Mouse (Mus musculus) limb, embryonic 11.5 days (tissue): ENCODE measurements around the gene Sardh. TPM values are rescaled to one million over a fixed set of nuclear protein-coding genes. Genes with fewer than 3 reads are reported as not detected.

Source experiments
- ATAC-seq: fragments of 200-750 bp; cut with Nextera tagmentation; 2 replicates; pipeline ENCODE4 v1.8.0; 2017; ENCODE audit warnings: low read depth; ENCODE audit not compliant: insufficient number of reproducible peaks, low FRiP score, low TSS enrichment
- DNase-seq: peaks from one replicate; pipeline ENCODE4 v3.0.0-alpha.2; 2015; ENCODE audit warnings: low spot score
- H3K27ac ChIP-seq: fragments of 300-500 bp; sonication (generic); replicated peaks from 2 replicates; pipeline ENCODE4 v1.5.1; 2014; ENCODE audit warnings: low read depth, mild to moderate bottlenecking, low read length
- H3K27me3 ChIP-seq: fragments of 300-500 bp; sonication (generic); 2 replicates; pipeline ENCODE4 v1.6.1; 2014; ENCODE audit warnings: mild to moderate bottlenecking, low read length, mixed read lengths; ENCODE audit not compliant: control insufficient read depth, insufficient read depth
- H3K36me3 ChIP-seq: fragments of 300-500 bp; sonication (generic); 2 replicates; pipeline ENCODE4 v1.6.1; 2014; ENCODE audit warnings: mild to moderate bottlenecking, low read length, moderate library complexity, mixed read lengths; ENCODE audit not compliant: control insufficient read depth, insufficient read depth
- H3K4me1 ChIP-seq: fragments of 300-500 bp; sonication (generic); 2 replicates; pipeline ENCODE4 v1.6.1; 2014; ENCODE audit warnings: low read length, mixed read lengths; ENCODE audit not compliant: control insufficient read depth, insufficient read depth
- H3K4me2 ChIP-seq: fragments of 300-500 bp; sonication (generic); 2 replicates; pipeline ENCODE4 v1.6.1; 2014; ENCODE audit warnings: low read depth, mild to moderate bottlenecking, moderate library complexity; ENCODE audit not compliant: severe bottlenecking
- H3K4me3 ChIP-seq: fragments of 300-500 bp; sonication (generic); 2 replicates; pipeline ENCODE4 v1.5.1; 2014; ENCODE audit warnings: low read depth, low read length
- H3K9ac ChIP-seq: fragments of 300-500 bp; sonication (generic); 2 replicates; pipeline ENCODE4 v1.6.1; 2014; ENCODE audit warnings: mild to moderate bottlenecking, low read length
- H3K9me3 ChIP-seq: fragments of 300-500 bp; sonication (generic); 2 replicates; pipeline ENCODE4 v1.6.1; 2016; ENCODE audit warnings: low read length; ENCODE audit not compliant: control insufficient read depth
- WGBS: fragments of 180-500 bp; shearing (Covaris S2); extraction: QIAGEN DNeasy Blood & Tissue Kit; methylation state at CpG from one replicate; pipeline ENCODE4 v1.1.7; 2014; 5-methylcytosine and 5-hydroxymethylcytosine counted together
- polyA plus RNA-seq: library from polyadenylated mRNA; unstranded; fragments of >200 nt; fragmentation: Nextera tagmentation; extraction: Ambion mirVana; gene quantifications from 2 replicates; pipeline ENCODE4 v1.2.1, GENCODE M21; 2014

Sardh gene
- polyA plus RNA-seq, 1 experiment from 2014 or later, result 3.5 TPM

DNA sequence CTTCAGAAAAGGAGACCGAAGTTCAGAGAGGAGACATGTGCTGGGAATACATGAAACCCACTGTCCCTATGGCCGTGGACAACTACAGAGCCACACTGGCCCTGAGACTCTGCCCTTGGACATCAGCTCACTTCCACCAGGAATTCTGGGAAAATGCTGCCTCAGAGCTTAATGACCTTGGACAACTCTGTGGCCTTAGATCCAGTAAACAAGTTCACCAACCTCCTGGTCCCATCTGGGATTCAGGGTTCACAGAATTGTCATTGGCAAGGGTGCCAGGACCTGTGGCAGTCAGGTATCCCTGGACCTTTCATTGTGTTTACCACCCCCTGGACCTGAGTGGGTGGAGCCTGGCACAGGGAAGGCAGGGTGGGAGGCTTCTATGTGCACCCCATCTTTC, 32.6 kb downstream of the Sardh start:
- Histone ChIP-seq H3K36me3 (no peaks in the 10 kb centered on the region), H3K9me3 (no peaks in the 10 kb centered on the region), H3K4me2 (no peak overlapping the region), H3K4me3 (no peak overlapping the region), H3K4me1 (peaks cover 10% of the 10 kb centered on the region), H3K27me3 (no peaks in the 10 kb centered on the region), H3K27ac (no peak overlapping the region), H3K9ac (no peak overlapping the region)
- DNase-seq (no peak), ATAC-seq (no peak)
- 85% methylated on average over 2 of the region's 2 CpGs for WGBS

- Histone ChIP-seq H3K27me3 (no peaks in the 10 kb centered on the region), H3K4me2 (no peak overlapping the region), H3K36me3 (no peaks in the 10 kb centered on the region), H3K4me1 (peaks cover 34% of the 10 kb centered on the region), H3K4me3 (no peak overlapping the region), H3K27ac (no peak overlapping the region), H3K9me3 (no peaks in the 10 kb centered on the region), H3K9ac (no peak overlapping the region)
- no peak for DNase-seq
- ATAC-seq, result no peak
- 78% methylated on average over 8 of the region's 8 CpGs for WGBS
Measured at GRCm38 (mm10) chr2:27211966-27212893, 35.9 kb downstream of the Sardh start.

DNA sequence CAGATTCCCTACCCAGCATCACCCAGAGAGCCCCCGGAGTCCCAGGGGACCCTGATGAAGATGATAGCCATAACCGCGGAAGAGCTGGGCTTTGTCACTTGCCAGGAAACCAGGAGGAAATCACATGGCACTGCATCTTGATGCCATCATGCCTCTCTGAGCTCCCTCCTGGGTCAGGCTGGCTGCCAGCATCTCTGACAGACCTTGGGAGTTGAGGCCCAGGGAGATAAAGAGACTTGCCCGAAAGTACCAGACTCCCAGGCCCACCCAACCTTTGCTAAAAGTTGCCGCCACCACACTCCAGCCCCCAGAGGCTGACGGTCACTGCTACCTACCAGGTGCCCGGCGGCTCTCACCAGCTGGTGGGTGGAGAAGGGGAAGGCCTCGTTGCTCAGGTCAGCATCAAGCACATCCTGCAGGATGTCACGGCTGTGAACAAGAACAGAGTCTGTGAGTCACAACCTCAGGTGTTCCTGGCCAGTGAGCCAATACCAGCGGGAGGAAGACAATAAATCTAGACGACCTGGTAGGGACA, 37.4 kb downstream of the Sardh start:
- no peaks in the 10 kb centered on the region for H3K9me3 ChIP-seq
- whole genome bisulfite sequencing, result 84% methylated on average over 12 of the region's 12 CpGs
- ATAC-seq (no peak), DNase-seq (no peak)
- H3K27ac ChIP-seq, result 0 out of 2 replicates have a peak overlapping the region, but pooled peaks have one; percentile 21
- peaks cover 38% of the 10 kb centered on the region for H3K4me1 ChIP-seq
- H3K27me3 ChIP-seq, result no peaks in the 10 kb centered on the region
- no peak overlapping the region for H3K4me3 ChIP-seq
- H3K4me2 ChIP-seq, result no peak overlapping the region
- no peaks in the 10 kb centered on the region for H3K36me3 ChIP-seq
- H3K9ac ChIP-seq, result no peak overlapping the region

DNA sequence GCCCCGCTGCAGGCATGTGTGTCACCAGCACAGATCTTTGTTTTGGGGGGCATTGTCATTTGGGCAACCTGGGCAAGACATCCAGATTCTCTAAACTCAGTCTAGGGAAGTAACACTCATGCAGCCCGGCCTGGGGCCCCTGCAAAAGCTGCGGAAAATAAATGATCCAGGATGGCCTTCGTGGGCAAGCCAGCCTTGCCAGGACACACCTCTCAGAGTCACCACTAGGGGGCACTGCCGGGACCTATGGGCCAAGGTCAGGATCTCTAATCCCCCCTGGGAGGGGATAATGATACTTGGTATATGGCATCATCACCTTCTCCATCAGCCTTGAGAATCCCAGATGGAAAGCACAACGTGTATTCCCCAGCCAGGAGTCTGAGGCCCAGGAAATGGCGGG, 37.9 kb downstream of the Sardh start:
- peak overlapping the region; percentile 70 for H3K27ac ChIP-seq
- ATAC-seq (no peak), DNase-seq (peak; percentile 81)

GRCm38 (mm10) chr2:27209816-27210215, 38.3 kb downstream of the Sardh start:
- Histone ChIP-seq H3K9ac (no peak overlapping the region), H3K9me3 (no peaks in the 10 kb centered on the region), H3K4me3 (no peak overlapping the region), H3K4me1 (peaks cover 40% of the 10 kb centered on the region), H3K4me2 (no peak overlapping the region; the same call in 1 of the 2 replicates), H3K27ac (peak overlapping the region; percentile 70), H3K27me3 (no peaks in the 10 kb centered on the region), H3K36me3 (no peaks in the 10 kb centered on the region)
- WGBS, result 22% methylated on average over 5 of the region's 5 CpGs
- ATAC-seq, result peak; percentile 58; the same call in 1 of the 2 replicates
- peak; percentile 74 for DNase-seq

More for the DNA sequence above, 37.9 kb downstream of the Sardh start:
- H3K36me3 ChIP-seq, result no peaks in the 10 kb centered on the region
- H3K4me3 ChIP-seq, result no peak overlapping the region
- no peak overlapping the region for H3K9ac ChIP-seq
- no peak overlapping the region for H3K4me2 ChIP-seq
- no peaks in the 10 kb centered on the region for H3K9me3 ChIP-seq
- H3K27me3 ChIP-seq, result no peaks in the 10 kb centered on the region
- peaks cover 40% of the 10 kb centered on the region for H3K4me1 ChIP-seq
- 52% methylated on average over 7 of the region's 7 CpGs for WGBS

GRCm38 (mm10) chr2:27209370-27209769, 38.8 kb downstream of the Sardh start:
- Histone ChIP-seq H3K9ac (no peak overlapping the region), H3K27ac (peak overlapping the region; percentile 70), H3K4me2 (no peak overlapping the region; the same call in 1 of the 2 replicates), H3K4me3 (no peak overlapping the region), H3K4me1 (peaks cover 38% of the 10 kb centered on the region), H3K36me3 (no peaks in the 10 kb centered on the region), H3K9me3 (no peaks in the 10 kb centered on the region), H3K27me3 (no peaks in the 10 kb centered on the region)
- 59% methylated on average over 9 of the region's 9 CpGs for WGBS
- no peak for ATAC-seq
- peak; percentile 32 for DNase-seq

DNA sequence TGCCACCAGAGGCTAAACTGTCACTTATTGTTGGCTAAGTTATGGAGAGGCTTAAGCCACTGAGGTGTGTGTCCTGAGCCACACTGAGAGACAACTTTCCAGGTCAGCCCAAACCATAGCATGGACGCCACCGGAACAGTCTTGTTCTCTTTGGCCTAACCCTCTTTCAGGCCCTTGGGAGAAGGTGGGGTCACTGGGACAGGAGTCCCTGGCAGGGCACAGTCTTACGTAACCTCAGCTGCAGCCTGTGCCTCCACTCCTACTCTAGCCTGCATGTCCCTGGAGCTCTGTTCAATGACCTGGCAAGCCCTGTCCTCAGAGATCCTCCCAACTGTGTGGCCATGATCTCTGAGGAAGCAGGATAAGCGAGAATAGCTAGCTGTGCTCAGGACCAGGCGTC, 41.0 kb downstream of the Sardh start:
- no peak for DNase-seq
- H3K36me3 ChIP-seq, result no peaks in the 10 kb centered on the region
- no peaks in the 10 kb centered on the region for H3K27me3 ChIP-seq
- no peak overlapping the region; the same call in 1 of the 2 replicates for H3K4me2 ChIP-seq
- H3K9me3 ChIP-seq, result no peaks in the 10 kb centered on the region
- peaks cover 33% of the 10 kb centered on the region for H3K4me1 ChIP-seq
- 89% methylated on average over 5 of the region's 5 CpGs for WGBS
- H3K27ac ChIP-seq, result no peak overlapping the region
- no peak overlapping the region for H3K4me3 ChIP-seq
- H3K9ac ChIP-seq, result no peak overlapping the region
- ATAC-seq, result no peak

GRCm38 (mm10) chr2:27206128-27206797, 41.9 kb downstream of the Sardh start:
- Histone ChIP-seq H3K4me3 (no peak overlapping the region), H3K4me1 (peaks cover 31% of the 10 kb centered on the region), H3K27me3 (no peaks in the 10 kb centered on the region), H3K9me3 (no peaks in the 10 kb centered on the region), H3K4me2 (no peak overlapping the region), H3K36me3 (no peaks in the 10 kb centered on the region), H3K27ac (no peak overlapping the region), H3K9ac (no peak overlapping the region)
- WGBS, result 80% methylated on average over 15 of the region's 15 CpGs
- DNase-seq (no peak), ATAC-seq (no peak)
